Mouse (Mus musculus) lung, adult 2 months (tissue): ENCODE measurements around the gene Tmem25.

ENCODE experiments used
- CTCF ChIP-seq: fragments of 200-500 bp; IDR thresholded peaks from 2 replicates; pipeline ENCODE4 v1.5.1; 2011; ENCODE audit warnings: mild to moderate bottlenecking, low read length, control low read depth; ENCODE audit not compliant: insufficient read depth
- POLR2A ChIP-seq: fragments of 200-500 bp; IDR thresholded peaks from 2 replicates; pipeline ENCODE4 v1.6.1; 2011; ENCODE audit warnings: low read depth, mild to moderate bottlenecking, control low read depth, low read length, borderline replicate concordance; ENCODE audit errors: extremely low read depth

DNA sequence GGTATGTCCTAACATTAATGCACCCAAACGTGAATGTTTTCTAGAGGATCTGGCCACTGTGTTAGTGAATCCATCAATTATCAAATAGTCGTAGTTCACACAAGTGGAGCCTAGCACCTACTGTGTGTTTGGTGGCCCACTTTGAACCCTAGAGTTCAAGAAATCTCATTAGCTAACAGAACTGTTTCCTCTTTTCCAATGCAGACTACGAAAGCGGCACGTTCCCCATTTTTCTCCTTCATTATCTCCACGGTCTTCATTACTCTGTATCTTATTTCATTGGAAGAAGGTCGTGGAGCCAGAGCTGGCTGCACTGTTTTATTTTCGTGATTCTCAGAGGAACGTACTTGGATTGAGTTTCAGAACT is 834 bp upstream of the Tmem25 start:
- TF ChIP-seq CTCF (no peak), POLR2A (no peak)
